Mouse (Mus musculus) cerebellum, adult 2 months (tissue): ENCODE measurements at regions not wholly inside any gene's neighbourhood (a gene's known extent, or its start where the extent isn't known, plus 50 kb on each side); places are given as distances from the start of the nearest gene placed in this dataset.

Experiments used
- DNase-seq, 2 experiments: peaks; one replicate each; pipeline ENCODE4 v3.0.0; 2021
- H3K27ac ChIP-seq: fragments of 200-500 bp; 2 replicates; pipeline ENCODE4 v1.5.1; 2012; ENCODE audit warnings: low read length, control low read depth, inconsistent platforms; ENCODE audit not compliant: insufficient read depth
- H3K27me3 ChIP-seq: fragments of 200-500 bp; 2 replicates; pipeline ENCODE4 v1.6.1; 2012; ENCODE audit warnings: inconsistent platforms, mild to moderate bottlenecking, low read length, moderate library complexity; ENCODE audit not compliant: control insufficient read depth, insufficient read depth
- H3K4me1 ChIP-seq: fragments of 200-500 bp; 2 replicates; pipeline ENCODE4 v1.6.1; 2011; ENCODE audit warnings: low read length; ENCODE audit not compliant: control insufficient read depth, insufficient read depth
- H3K4me3 ChIP-seq: fragments of 200-500 bp; replicated peaks from 2 replicates; pipeline ENCODE3; 2011; ENCODE audit warnings: mild to moderate bottlenecking, low read depth, low read length, control low read depth; ENCODE audit not compliant: insufficient read depth
- CTCF ChIP-seq: fragments of 200-500 bp; IDR thresholded peaks from 2 replicates; pipeline ENCODE4 v1.5.1; 2011; ENCODE audit warnings: low read depth, mild to moderate bottlenecking, control low read depth, low read length, moderate library complexity, borderline replicate concordance; ENCODE audit not compliant: insufficient read depth
- POLR2A ChIP-seq: fragments of 200-500 bp; IDR thresholded peaks from 2 replicates; pipeline ENCODE4 v1.6.1; 2011; ENCODE audit warnings: low read length, control low read depth, borderline replicate concordance; ENCODE audit not compliant: insufficient read depth
- WGBS: fragments of 180-500 bp; shearing (Covaris S2); methylation state at CpG from one replicate; pipeline ENCODE4 v1.1.7; 2018; 5-methylcytosine and 5-hydroxymethylcytosine counted together

- Histone ChIP-seq H3K27me3 (no peaks in the 10 kb centered on the region), H3K4me1 (no peaks in the 10 kb centered on the region), H3K27ac (no peak overlapping the region), H3K4me3 (no peak overlapping the region)
- WGBS, result 66% methylated on average over 2 of the region's 2 CpGs
- TF ChIP-seq POLR2A (no peak), CTCF (no peak)
- no peak for DNase-seq
These were observed 52.8 kb upstream of the Eci2 start for GRCm38 (mm10) chr13:35079685-35080084.

- no peak overlapping the region for H3K4me3 ChIP-seq
- no peaks in the 10 kb centered on the region; the same call in 1 of the 2 replicates for H3K4me1 ChIP-seq
- H3K27ac ChIP-seq, result no peak overlapping the region
- TF ChIP-seq CTCF (peak; percentile 45; the same call in 1 of the 2 replicates), POLR2A (no peak)
- DNase-seq, result peak in 1 of 2 experiments; percentile 24
- WGBS, result 80% methylated on average over 3 of the region's 3 CpGs
- no peaks in the 10 kb centered on the region for H3K27me3 ChIP-seq
These were observed 58.5 kb upstream of the Eci2 start for GRCm38 (mm10) chr13:35085386-35085785.

GRCm38 (mm10) chr13:35087246-35088040, 60.5 kb upstream of the Eci2 start:
- peak; percentile 64 to 67 for DNase-seq
- Histone ChIP-seq H3K27me3 (no peaks in the 10 kb centered on the region), H3K4me3 (no peak overlapping the region), H3K27ac (no peak overlapping the region), H3K4me1 (no peaks in the 10 kb centered on the region; the same call in 1 of the 2 replicates)
- 47% methylated on average over 6 of the region's 6 CpGs for WGBS
- TF ChIP-seq CTCF (no peak), POLR2A (no peak)

GRCm38 (mm10) chr13:35091155-35091554, 64.3 kb upstream of the Eci2 start:
- no peak for DNase-seq
- H3K4me3 ChIP-seq, result no peak overlapping the region
- 69% methylated on average over 3 of the region's 3 CpGs for WGBS
- H3K27me3 ChIP-seq, result no peaks in the 10 kb centered on the region
- H3K27ac ChIP-seq, result no peak overlapping the region
- TF ChIP-seq POLR2A (no peak), CTCF (no peak)
- no peaks in the 10 kb centered on the region; the same call in 1 of the 2 replicates for H3K4me1 ChIP-seq

- Histone ChIP-seq H3K27me3 (no peaks in the 10 kb centered on the region), H3K4me3 (no peak overlapping the region), H3K27ac (no peak overlapping the region), H3K4me1 (no peaks in the 10 kb centered on the region)
- WGBS, result 30% methylated on average over 1 of the region's 1 CpGs
- peak in 1 of 2 experiments; percentile 12 for DNase-seq
- TF ChIP-seq CTCF (peak; percentile 14; the same call in 1 of the 2 replicates), POLR2A (no peak)
These were observed 92.9 kb upstream of the Eci2 start for GRCm38 (mm10) chr13:35119782-35120181.

- TF ChIP-seq CTCF (no peak), POLR2A (no peak)
- H3K27me3 ChIP-seq, result no peaks in the 10 kb centered on the region
- WGBS, result 81% methylated on average over 2 of the region's 2 CpGs
- no peak for DNase-seq
- no peak overlapping the region for H3K4me3 ChIP-seq
- peaks cover 3% of the 10 kb centered on the region for H3K4me1 ChIP-seq
- no peak overlapping the region for H3K27ac ChIP-seq
These were observed 102.6 kb upstream of the Eci2 start for GRCm38 (mm10) chr13:35129475-35129874.

GRCm38 (mm10) chr13:35131272-35132185, 104.6 kb upstream of the Eci2 start:
- no peak overlapping the region for H3K27ac ChIP-seq
- WGBS, result 65% methylated on average over 8 of the region's 8 CpGs
- H3K4me1 ChIP-seq, result peaks cover 3% of the 10 kb centered on the region
- DNase-seq, result peak; percentile 13 to 24
- no peak for TF ChIP-seq CTCF
- TF ChIP-seq POLR2A, result no peak
- no peak overlapping the region for H3K4me3 ChIP-seq
- H3K27me3 ChIP-seq, result no peaks in the 10 kb centered on the region
